Mouse (Mus musculus) ES-E14 (cell line): ENCODE results near the gene Cdk15. TPM values are rescaled to one million over a fixed set of nuclear protein-coding genes. Genes with fewer than 3 reads are reported as not detected.

Source experiments
- DNase-seq: peaks from one replicate; pipeline ENCODE4 v3.0.0-alpha.2; 2013; ENCODE audit warnings: low read depth, low spot score
- H3K27ac ChIP-seq: 2 replicates; pipeline ENCODE4 v1.5.1; 2012; ENCODE audit warnings: low read depth, mild to moderate bottlenecking, low read length, moderate library complexity, mixed read lengths; ENCODE audit not compliant: poor library complexity, insufficient read depth, severe bottlenecking
- H3K36me3 ChIP-seq: 2 replicates; pipeline ENCODE4 v1.6.1; 2012; ENCODE audit warnings: mild to moderate bottlenecking, low read length, moderate library complexity, mixed read lengths; ENCODE audit not compliant: control insufficient read depth, poor library complexity, insufficient read depth, severe bottlenecking
- H3K4me1 ChIP-seq, 2 experiments: fragments of 150-350 bp in 1 of 2; sonication (generic) in 1 of 2; 2 replicates each; pipeline ENCODE4 v1.6.1; 2012; ENCODE audit warnings: low read length in 2 of 2, mild to moderate bottlenecking in 1 of 2, mixed read lengths in 1 of 2; ENCODE audit not compliant: control insufficient read depth in 2 of 2, insufficient read depth in 2 of 2, poor library complexity in 1 of 2
- H3K4me3 ChIP-seq, 2 experiments: fragments of 150-350 bp in 1 of 2; sonication (generic) in 1 of 2; 2 replicates each; pipeline ENCODE4 v1.5.1; 2012; ENCODE audit warnings: low read length in 2 of 2, low read depth in 1 of 2, mild to moderate bottlenecking in 1 of 2, mixed read lengths in 1 of 2; ENCODE audit not compliant: insufficient read depth in 1 of 2, poor library complexity in 1 of 2, severe bottlenecking in 1 of 2
- H3K9ac ChIP-seq: 2 replicates; pipeline ENCODE4 v1.6.1; 2012; ENCODE audit warnings: low read depth, mild to moderate bottlenecking, low read length, mixed read lengths; ENCODE audit not compliant: poor library complexity, insufficient read depth, severe bottlenecking
- H3K9me3 ChIP-seq: fragments of 150-350 bp; sonication (generic); 2 replicates; pipeline ENCODE4 v1.6.1; 2012; ENCODE audit warnings: low read depth, mild to moderate bottlenecking, low read length; ENCODE audit not compliant: control insufficient read depth, insufficient read depth
- CHD2 ChIP-seq: IDR thresholded peaks from 2 replicates; pipeline ENCODE4 v1.6.1; 2014; ENCODE audit warnings: mild to moderate bottlenecking, low read depth, low read length, inconsistent platforms
- HCFC1 ChIP-seq: IDR thresholded peaks from 2 replicates; pipeline ENCODE4 v1.6.1; 2012; ENCODE audit warnings: low read length, inconsistent platforms, borderline replicate concordance; ENCODE audit not compliant: insufficient read depth
- MAFK ChIP-seq: IDR thresholded peaks from 2 replicates; pipeline ENCODE4 v1.6.1; 2014; ENCODE audit warnings: mild to moderate bottlenecking, low read depth, low read length, inconsistent platforms; ENCODE audit not compliant: insufficient read depth
- ZC3H11A ChIP-seq: IDR thresholded peaks from 2 replicates; pipeline ENCODE4 v1.6.1; 2012; ENCODE audit warnings: low read depth, mild to moderate bottlenecking, inconsistent platforms, low read length, borderline replicate concordance
- ZNF384 ChIP-seq: IDR thresholded peaks from 2 replicates; pipeline ENCODE4 v1.6.1; 2012; ENCODE audit warnings: low read depth, low read length, inconsistent platforms
- in situ Hi-C, 2 experiments: fragments of 600-800 bp; cut with MboI; formaldehyde crosslinking; loops; one replicate each; pipeline ENCODE4 v1.15.1; 2025; ENCODE audit warnings: low sequenced_read_pairs in 2 of 2, inconsistent platforms in 1 of 2; ENCODE audit not compliant: unreplicated experiment in 2 of 2
- total RNA-seq: library from RNA; depleted of rRNA; stranded (reverse); fragments of 300-350 nt; gene quantifications from 2 replicates; pipeline ENCODE4 v1.2.3, GENCODE M21; 2012

The Cdk15 gene
- total RNA-seq, 1 experiment, result 0.58 TPM

DNA sequence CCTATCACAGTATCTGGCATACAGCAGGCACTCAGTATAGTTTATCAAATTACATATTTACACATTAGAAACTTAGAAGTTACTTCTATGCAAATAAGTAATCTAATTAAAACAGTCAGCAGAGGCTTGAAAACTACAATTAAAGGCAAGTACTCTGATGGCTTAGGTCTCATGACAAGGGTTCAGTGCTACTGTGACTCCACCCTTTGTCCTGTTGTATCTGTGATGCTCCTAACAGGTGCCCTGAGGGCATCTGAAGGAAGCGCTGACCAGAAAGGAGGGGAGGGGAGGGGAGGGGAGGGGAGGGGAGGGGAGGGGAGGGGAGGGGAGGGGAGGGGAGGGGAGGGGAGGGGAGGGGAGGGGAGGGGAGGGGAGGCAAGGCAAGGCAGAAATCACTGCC is 43.8 kb upstream of the Cdk15 start:
- Histone ChIP-seq H3K9ac (no peak overlapping the region), H3K4me3 (no peak overlapping the region), H3K4me1 (no peaks in the 10 kb centered on the region), H3K27ac (no peak overlapping the region), H3K9me3 (no peaks in the 10 kb centered on the region), H3K36me3 (peaks cover 20% of the 10 kb centered on the region; the same call in 1 of the 2 replicates)
- in situ Hi-C loops, result no loop called here
- peak; percentile 24 for DNase-seq
- TF ChIP-seq CHD2 (no peak), ZNF384 (no peak), ZC3H11A (no peak), MAFK (no peak), HCFC1 (no peak)

DNA sequence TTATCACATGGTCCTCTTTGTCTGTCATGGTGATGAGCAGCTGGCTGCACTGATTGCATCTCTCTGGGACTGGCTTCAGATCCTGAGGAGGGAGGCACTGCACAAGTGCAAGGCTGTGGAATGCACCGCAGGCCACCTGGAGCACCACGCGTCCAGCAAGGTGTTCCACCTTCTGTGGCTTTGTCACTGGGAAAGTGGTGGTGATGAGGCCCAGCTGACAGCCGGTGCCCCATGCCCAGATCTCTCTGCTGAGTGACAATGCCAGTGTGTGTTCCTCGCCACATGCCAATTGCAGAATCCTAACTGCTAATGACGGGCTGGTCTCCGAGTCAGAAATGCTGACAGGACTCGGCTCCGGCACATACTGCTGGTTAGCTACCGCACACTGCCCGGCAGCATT is 41.3 kb upstream of the Cdk15 start:
- H3K9me3 ChIP-seq, result no peaks in the 10 kb centered on the region

DNA sequence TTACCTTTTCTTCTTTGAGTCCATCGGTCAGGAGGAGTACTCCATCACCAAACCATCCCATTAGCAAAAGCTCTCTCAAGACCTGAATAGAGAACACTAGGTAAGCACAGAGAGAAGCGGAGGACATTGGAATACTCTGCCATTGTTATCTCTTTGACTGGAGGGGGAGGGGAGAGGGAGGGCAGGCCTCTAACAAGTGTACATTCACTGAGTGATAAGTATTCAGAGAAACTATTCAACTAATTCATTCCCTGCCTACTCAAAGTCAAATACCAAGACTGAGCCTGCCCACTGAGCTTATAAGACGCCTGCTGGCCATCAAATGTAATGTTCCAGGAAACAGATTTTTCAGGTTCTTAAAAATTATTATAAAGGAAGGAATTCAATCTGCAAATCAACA is 36.3 kb upstream of the Cdk15 start:
- in situ Hi-C loops, result no loop called here
- TF ChIP-seq ZC3H11A (no peak), HCFC1 (no peak), CHD2 (no peak), ZNF384 (no peak), MAFK (no peak)
- Histone ChIP-seq H3K27ac (no peak overlapping the region), H3K4me3 (no peak overlapping the region), H3K4me1 (no peaks in the 10 kb centered on the region), H3K9ac (no peak overlapping the region), H3K36me3 (peaks cover 6% of the 10 kb centered on the region; the same call in 1 of the 2 replicates), H3K9me3 (no peaks in the 10 kb centered on the region)
- peak; percentile 15 for DNase-seq

More for the DNA sequence above, 41.3 kb upstream of the Cdk15 start:
- no peak overlapping the region for H3K27ac ChIP-seq
- in situ Hi-C loops, result no loop called here
- H3K36me3 ChIP-seq, result peaks cover 14% of the 10 kb centered on the region; the same call in 1 of the 2 replicates
- no peak for DNase-seq
- H3K9ac ChIP-seq, result no peak overlapping the region
- no peak for TF ChIP-seq ZNF384
- no peak for TF ChIP-seq MAFK
- no peak for TF ChIP-seq ZC3H11A
- TF ChIP-seq HCFC1, result no peak
- no peak for TF ChIP-seq CHD2
- no peaks in the 10 kb centered on the region for H3K4me1 ChIP-seq
- no peak overlapping the region for H3K4me3 ChIP-seq

DNA sequence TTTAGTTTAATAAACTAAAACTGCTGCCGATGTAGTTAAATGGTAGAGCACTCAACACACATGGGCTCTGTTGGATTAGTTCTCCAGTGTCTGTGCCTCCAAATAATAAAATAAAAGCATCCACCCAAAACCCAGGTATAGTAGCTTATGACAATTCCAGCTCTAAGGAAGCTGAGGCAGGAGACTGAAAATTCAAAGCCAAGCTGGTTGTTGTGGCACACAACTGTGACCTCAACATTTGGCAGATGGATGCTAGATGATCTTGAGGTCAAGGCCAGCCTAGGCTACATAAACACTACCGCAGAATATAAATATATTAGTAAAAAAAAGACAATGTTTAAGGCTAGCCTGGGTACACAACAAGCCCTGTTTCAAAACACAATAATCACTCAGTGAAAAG is 35.1 kb upstream of the Cdk15 start:
- TF ChIP-seq ZNF384 (no peak), CHD2 (no peak), ZC3H11A (no peak), MAFK (no peak), HCFC1 (no peak)
- Histone ChIP-seq H3K9ac (no peak overlapping the region), H3K36me3 (peaks cover 2% of the 10 kb centered on the region; the same call in 1 of the 2 replicates), H3K27ac (no peak overlapping the region), H3K4me3 (no peak overlapping the region), H3K9me3 (no peaks in the 10 kb centered on the region), H3K4me1 (no peaks in the 10 kb centered on the region)
- DNase-seq, result no peak
- in situ Hi-C loops, result no loop called here
